Mouse (Mus musculus): Measurements from ENCODE around the gene Fam126b. TPM values are rescaled to one million over a fixed set of nuclear protein-coding genes. Genes with fewer than 3 reads are reported as not detected.

Fam126b gene
- total and polyA plus RNA-seq, 3 experiments, result 5.5 to 5.7 TPM; not detected in 1

GRCm38 (mm10) chr1:58618766-58619165 lies 32.6 kb upstream of the Fam126b start:
- Histone ChIP-seq H3K4me1 (ENCODE audit: control insufficient read depth in 1 of 2, insufficient read depth in 2 of 2, low read length in 2 of 2) (peaks cover 5 to 18% of the 10 kb centered on the region in 2 experiments), H3K36me3 (ENCODE audit: control insufficient read depth in 1 of 2, insufficient read depth in 2 of 2, low read length in 2 of 2) (peaks cover 0 to 16% of the 10 kb centered on the region in 2 experiments; a peak in 2 of 4 replicates), H3K79me2 (ENCODE audit: control insufficient read depth, insufficient read depth, low read length, poor library complexity) (no peaks in the 10 kb centered on the region), H3K27me3 (ENCODE audit: control insufficient read depth in 1 of 2, insufficient read depth in 2 of 2, low read length in 2 of 2) (peaks cover 2 to 3% of the 10 kb centered on the region in 2 experiments; a peak in 3 of 4 replicates), H3K9ac (ENCODE audit: control insufficient read depth, low read depth, low read length, poor library complexity, severe bottlenecking) (no peak overlapping the region), H3K9me3 (replicated peaks; ENCODE audit: insufficient read depth, low read length) (no peaks in the 10 kb centered on the region), H3K27ac (ENCODE audit: control insufficient read depth, low read depth, low read length) (no peak overlapping the region), H3K4me3 (ENCODE audit: control insufficient read depth in 1 of 2, insufficient read depth in 1 of 2, low read depth in 2 of 2, low read length in 2 of 2) (no peak overlapping the region)
- DNase-seq (ENCODE audit: low read depth, low spot score), result peak; percentile 42
- no peak for TF ChIP-seq KAT2A (conservative IDR thresholded peaks at IDR 0.05; ENCODE audit: low read depth, low read length)
- no peak for TF ChIP-seq JUND (IDR thresholded peaks at IDR 0.05; ENCODE audit: low read depth, low read length)
- TF ChIP-seq CTCF (IDR thresholded peaks at IDR 0.05 in 2 of 3, conservative IDR thresholded peaks at IDR 0.05 in 1 of 3; ENCODE audit: control insufficient read depth in 1 of 3, insufficient read depth in 1 of 3, low read depth in 2 of 3, low read length in 3 of 3, poor library complexity in 1 of 3, severe bottlenecking in 1 of 3), result peak; percentile 27 to 36 (median 31); a peak in 5 of 6 replicates
- peak; percentile 2 for TF ChIP-seq RAD21 (IDR thresholded peaks at IDR 0.05; ENCODE audit: low read depth, low read length)

GRCm38 (mm10) chr1:58617978-58618668 lies 32.0 kb upstream of the Fam126b start:
- peaks cover 5 to 18% of the 10 kb centered on the region in 2 experiments for H3K4me1 ChIP-seq (ENCODE audit: control insufficient read depth in 1 of 2, insufficient read depth in 2 of 2, low read length in 2 of 2)
- no peaks in the 10 kb centered on the region for H3K79me2 ChIP-seq (ENCODE audit: control insufficient read depth, insufficient read depth, low read length, poor library complexity)
- peak; percentile 75 for DNase-seq (ENCODE audit: low read depth, low spot score)
- no peak overlapping the region for H3K4me3 ChIP-seq (ENCODE audit: control insufficient read depth in 1 of 2, insufficient read depth in 1 of 2, low read depth in 2 of 2, low read length in 2 of 2)
- H3K36me3 ChIP-seq (ENCODE audit: control insufficient read depth in 1 of 2, insufficient read depth in 2 of 2, low read length in 2 of 2), result peaks cover 0 to 16% of the 10 kb centered on the region in 2 experiments; a peak in 2 of 4 replicates
- H3K27ac ChIP-seq (ENCODE audit: control insufficient read depth, low read depth, low read length), result no peak overlapping the region
- H3K27me3 ChIP-seq (ENCODE audit: control insufficient read depth in 1 of 2, insufficient read depth in 2 of 2, low read length in 2 of 2), result peaks cover 2% of the 10 kb centered on the region in 2 experiments; a peak in 2 of 4 replicates
- no peaks in the 10 kb centered on the region for H3K9me3 ChIP-seq (replicated peaks; ENCODE audit: insufficient read depth, low read length)
- no peak overlapping the region for H3K9ac ChIP-seq (ENCODE audit: control insufficient read depth, low read depth, low read length, poor library complexity, severe bottlenecking)
- TF ChIP-seq MYC (IDR thresholded peaks at IDR 0.05; ENCODE audit: low read depth, low read length) (peak; percentile 73; the same call in 1 of the 2 replicates), ETS1 (IDR thresholded peaks at IDR 0.05; ENCODE audit: low read depth, low read length) (peak; percentile 48; the same call in 1 of the 2 replicates), SMC3 (IDR thresholded peaks at IDR 0.05; ENCODE audit: low read depth, low read length) (no peak), HCFC1 (IDR thresholded peaks at IDR 0.05; ENCODE audit: low read depth, low read length) (no peak), KAT2A (conservative IDR thresholded peaks at IDR 0.05; ENCODE audit: low read depth, low read length) (no peak), MAZ (IDR thresholded peaks at IDR 0.05; ENCODE audit: low read depth, low read length) (no peak; the same call in 1 of the 2 replicates), ZNF384 (IDR thresholded peaks at IDR 0.05; ENCODE audit: low read depth, low read length) (no peak), CTCF (IDR thresholded peaks at IDR 0.05 in 2 of 3, conservative IDR thresholded peaks at IDR 0.05 in 1 of 3; ENCODE audit: control insufficient read depth in 1 of 3, insufficient read depth in 1 of 3, low read depth in 2 of 3, low read length in 3 of 3, poor library complexity in 1 of 3, severe bottlenecking in 1 of 3) (no peak), UBTF (IDR thresholded peaks at IDR 0.05; ENCODE audit: borderline replicate concordance, insufficient read depth, low read depth, low read length) (no peak), GABPA (IDR thresholded peaks at IDR 0.05; ENCODE audit: low read depth, low read length) (no peak), RCOR1 (IDR thresholded peaks at IDR 0.05; ENCODE audit: low read depth, low read length) (peak; percentile 62), GATA1 (IDR thresholded peaks at IDR 0.05; ENCODE audit: low read depth, low read length) (peak; percentile 84), TCF12 (IDR thresholded peaks at IDR 0.05; ENCODE audit: low read depth, low read length) (no peak), ZKSCAN1 (IDR thresholded peaks at IDR 0.05; ENCODE audit: low read depth, low read length) (no peak), RAD21 (IDR thresholded peaks at IDR 0.05; ENCODE audit: low read depth, low read length) (no peak), CHD1 (IDR thresholded peaks at IDR 0.05; ENCODE audit: low read depth, low read length) (no peak), JUND (IDR thresholded peaks at IDR 0.05; ENCODE audit: low read depth, low read length) (no peak), TBP (IDR thresholded peaks at IDR 0.05; ENCODE audit: low read depth, low read length) (no peak), EP300 (IDR thresholded peaks at IDR 0.05; ENCODE audit: low read depth in 1 of 2, low read length in 2 of 2) (peak; percentile 56 to 86; a peak in 3 of 4 replicates), ZMIZ1 (IDR thresholded peaks at IDR 0.05; ENCODE audit: low read depth, low read length) (no peak), ZC3H11A (IDR thresholded peaks at IDR 0.05; ENCODE audit: low read depth, low read length) (no peak), TAL1 (IDR thresholded peaks at IDR 0.05; ENCODE audit: low read length) (no peak), NELFE (IDR thresholded peaks at IDR 0.05; ENCODE audit: low read depth, low read length) (no peak), POLR2A (IDR thresholded peaks at IDR 0.05; ENCODE audit: control insufficient read depth in 1 of 2, insufficient read depth in 1 of 2, low read depth in 1 of 2, low read length in 2 of 2, poor library complexity in 1 of 2) (no peak), MXI1 (IDR thresholded peaks at IDR 0.05; ENCODE audit: low read depth, low read length) (no peak), ELF1 (IDR thresholded peaks at IDR 0.05; ENCODE audit: low read depth, low read length) (no peak), MAFK (IDR thresholded peaks at IDR 0.05; ENCODE audit: borderline replicate concordance, low read depth, low read length) (no peak), MEF2A (IDR thresholded peaks at IDR 0.05; ENCODE audit: extremely low read depth, insufficient replicate concordance, low read depth, low read length, poor library complexity, severe bottlenecking) (no peak), POLR2AphosphoS2 (IDR thresholded peaks at IDR 0.05; ENCODE audit: low read length) (no peak)

Measured in MEL (cell line).